Mouse (Mus musculus) lung, postnatal 4 days (tissue): ENCODE data around the gene Vmn2r11.
"Not testable (repeated sequence)": the region's sequence is repeated elsewhere in the genome, so short reads cannot be mapped to it uniquely, and the experiment has no call there.

ENCODE experiments used
- DNase-seq, 2 experiments: peaks; one replicate each; pipeline ENCODE4 v3.0.0; 2021

The Vmn2r11 gene

GRCm38 (mm10) chr5:109059469-109059868 lies at the start of gene Vmn2r11:
Vmn2r11 (minus strand) TSS chr5:109059569.
- DNase-seq = not testable (repeated sequence)

GRCm38 (mm10) chr5:109097850-109098249 lies 38.5 kb upstream of the Vmn2r11 start, which contains the start of gene Vmn2r12:
Vmn2r12 (minus strand) TSS chr5:109097950.
- DNase-seq = not testable (repeated sequence)

- DNase-seq = not testable (repeated sequence)
Observed at GRCm38 (mm10) chr5:109096482-109096881, 37.1 kb upstream of the Vmn2r11 start.

GRCm38 (mm10) chr5:109072016-109072415 lies 12.6 kb upstream of the Vmn2r11 start:
- not testable (repeated sequence) for DNase-seq

GRCm38 (mm10) chr5:109055286-109055685 lies 4.1 kb downstream of the Vmn2r11 start:
- DNase-seq = no peak

GRCm38 (mm10) chr5:109032591-109032990 lies 26.8 kb downstream of the Vmn2r11 start:
- DNase-seq = no peak

GRCm38 (mm10) chr5:109006427-109006826 lies 52.9 kb downstream of the Vmn2r11 start, which contains the start of gene Vmn2r10:
Vmn2r10 (minus strand) TSS chr5:109006527.
- DNase-seq = not testable (repeated sequence)
